Mouse (Mus musculus) MEL (cell line): ENCODE measurements at regions not wholly inside any gene's neighbourhood (a gene's known extent, or its start where the extent isn't known, plus 50 kb on each side); places are given as distances from the start of the nearest gene placed in this dataset.

Source experiments
- DNase-seq: peaks from one replicate; pipeline ENCODE4 v3.0.0; 2011; ENCODE audit warnings: low read depth, low spot score
- H3K27ac ChIP-seq: 2 replicates; pipeline ENCODE4 v1.5.1; 2012; ENCODE audit warnings: low read depth, mild to moderate bottlenecking, control low read depth, low read length, moderate library complexity; ENCODE audit not compliant: control insufficient read depth
- H3K27me3 ChIP-seq, 2 experiments: fragments of 150-350 bp in 1 of 2; sonication (generic) in 1 of 2; 2 replicates each; pipeline ENCODE4 v1.6.1; 2012; ENCODE audit warnings: low read length in 2 of 2, mild to moderate bottlenecking in 2 of 2, improper control_type of control experiment in 1 of 2, moderate library complexity in 1 of 2; ENCODE audit not compliant: insufficient read depth in 2 of 2, control insufficient read depth in 1 of 2
- H3K36me3 ChIP-seq, 2 experiments: 2 replicates each; pipeline ENCODE4 v1.6.1; 2012 to 2014; ENCODE audit warnings: low read length in 2 of 2, improper control_type of control experiment in 1 of 2, inconsistent platforms in 1 of 2, mild to moderate bottlenecking in 1 of 2; ENCODE audit not compliant: insufficient read depth in 2 of 2, control insufficient read depth in 1 of 2
- H3K4me1 ChIP-seq, 2 experiments: fragments of 150-350 bp in 1 of 2; sonication (generic) in 1 of 2; 2 replicates each; pipeline ENCODE4 v1.6.1; 2012; ENCODE audit warnings: low read length in 2 of 2, improper control_type of control experiment in 1 of 2, mild to moderate bottlenecking in 1 of 2; ENCODE audit not compliant: insufficient read depth in 2 of 2, control insufficient read depth in 1 of 2
- H3K4me3 ChIP-seq, 2 experiments: fragments of 150-350 bp in 1 of 2; sonication (generic) in 1 of 2; 2 replicates each; pipeline ENCODE4 v1.5.1; 2012; ENCODE audit warnings: low read depth in 2 of 2, low read length in 2 of 2, mild to moderate bottlenecking in 2 of 2, moderate library complexity in 2 of 2, control low read depth in 1 of 2, improper control_type of control experiment in 1 of 2; ENCODE audit not compliant: control insufficient read depth in 1 of 2, insufficient read depth in 1 of 2
- H3K79me2 ChIP-seq: 2 replicates; pipeline ENCODE4 v1.6.1; 2012; ENCODE audit warnings: mild to moderate bottlenecking, low read length, moderate library complexity; ENCODE audit not compliant: control insufficient read depth, poor library complexity, insufficient read depth
- H3K9ac ChIP-seq: 2 replicates; pipeline ENCODE4 v1.6.1; 2012; ENCODE audit warnings: low read depth, mild to moderate bottlenecking, control low read depth, low read length, moderate library complexity; ENCODE audit not compliant: control insufficient read depth, poor library complexity, severe bottlenecking
- H3K9me3 ChIP-seq: fragments of 150-350 bp; sonication (generic); replicated peaks from 2 replicates; pipeline ENCODE4 v1.6.1; 2012; ENCODE audit warnings: mild to moderate bottlenecking, low read length, improper control_type of control experiment, moderate library complexity; ENCODE audit not compliant: insufficient read depth
- BHLHE40 ChIP-seq: IDR thresholded peaks from 2 replicates; pipeline ENCODE4 v1.6.1; 2012; ENCODE audit warnings: low read depth, mild to moderate bottlenecking, inconsistent platforms, low read length, improper control_type of control experiment, borderline replicate concordance
- CHD1 ChIP-seq: IDR thresholded peaks from 2 replicates; pipeline ENCODE4 v1.6.1; 2012; ENCODE audit warnings: low read depth, mild to moderate bottlenecking, inconsistent platforms, low read length, improper control_type of control experiment
- CHD2 ChIP-seq: IDR thresholded peaks from 2 replicates; pipeline ENCODE4 v1.6.1; 2011; ENCODE audit warnings: low read length, improper control_type of control experiment
- E2F4 ChIP-seq: IDR thresholded peaks from 2 replicates; pipeline ENCODE4 v1.6.1; 2011; ENCODE audit warnings: low read depth, low read length, improper control_type of control experiment, borderline replicate concordance
- ELF1 ChIP-seq: IDR thresholded peaks from 2 replicates; pipeline ENCODE4 v1.6.1; 2014; ENCODE audit warnings: low read depth, mild to moderate bottlenecking, inconsistent platforms, low read length, improper control_type of control experiment, moderate library complexity
- EP300 ChIP-seq, 2 experiments: IDR thresholded peaks; 2 replicates each; pipeline ENCODE4 v1.6.1; 2011; ENCODE audit warnings: improper control_type of control experiment in 2 of 2, low read length in 2 of 2, low read depth in 1 of 2, mild to moderate bottlenecking in 1 of 2
- ETS1 ChIP-seq: IDR thresholded peaks from 2 replicates; pipeline ENCODE4 v1.6.1; 2012; ENCODE audit warnings: low read depth, mild to moderate bottlenecking, inconsistent platforms, low read length, improper control_type of control experiment, moderate library complexity
- GABPA ChIP-seq: IDR thresholded peaks from 2 replicates; pipeline ENCODE4 v1.6.1; 2012; ENCODE audit warnings: low read depth, mild to moderate bottlenecking, inconsistent platforms, low read length, improper control_type of control experiment, moderate library complexity
- GATA1 ChIP-seq: IDR thresholded peaks from 2 replicates; pipeline ENCODE4 v1.6.1; 2011; ENCODE audit warnings: low read depth, low read length, improper control_type of control experiment
- HCFC1 ChIP-seq: IDR thresholded peaks from 2 replicates; pipeline ENCODE4 v1.6.1; 2012; ENCODE audit warnings: low read depth, mild to moderate bottlenecking, inconsistent platforms, low read length, improper control_type of control experiment, moderate library complexity
- JUND ChIP-seq: IDR thresholded peaks from 2 replicates; pipeline ENCODE4 v1.6.1; 2011; ENCODE audit warnings: low read depth, mild to moderate bottlenecking, improper control_type of control experiment, low read length
- MAFK ChIP-seq: IDR thresholded peaks from 2 replicates; pipeline ENCODE4 v1.6.1; 2011; ENCODE audit warnings: low read depth, mild to moderate bottlenecking, low read length, improper control_type of control experiment, borderline replicate concordance
- MAX ChIP-seq: IDR thresholded peaks from 2 replicates; pipeline ENCODE4 v1.6.1; 2011; ENCODE audit warnings: low read length, improper control_type of control experiment
- MAZ ChIP-seq: IDR thresholded peaks from 2 replicates; pipeline ENCODE4 v1.6.1; 2012; ENCODE audit warnings: low read depth, mild to moderate bottlenecking, inconsistent platforms, low read length, improper control_type of control experiment
- MEF2A ChIP-seq: IDR thresholded peaks from 2 replicates; pipeline ENCODE4 v1.6.1; 2014; ENCODE audit warnings: low read depth, mild to moderate bottlenecking, inconsistent platforms, low read length, improper control_type of control experiment; ENCODE audit not compliant: poor library complexity, insufficient replicate concordance, severe bottlenecking; ENCODE audit errors: extremely low read depth
- MYC ChIP-seq: IDR thresholded peaks from 2 replicates; pipeline ENCODE4 v1.6.1; 2011; ENCODE audit warnings: low read depth, mild to moderate bottlenecking, low read length, improper control_type of control experiment, moderate library complexity
- NELFE ChIP-seq: IDR thresholded peaks from 2 replicates; pipeline ENCODE4 v1.6.1; 2011; ENCODE audit warnings: low read depth, low read length, improper control_type of control experiment
- POLR2A ChIP-seq, 2 experiments: IDR thresholded peaks; 2 replicates each; pipeline ENCODE4 v1.6.1; 2011 to 2012; ENCODE audit warnings: low read length in 2 of 2, mild to moderate bottlenecking in 2 of 2, control low read depth in 1 of 2, improper control_type of control experiment in 1 of 2, low read depth in 1 of 2, moderate library complexity in 1 of 2; ENCODE audit not compliant: control insufficient read depth in 1 of 2, insufficient read depth in 1 of 2, poor library complexity in 1 of 2
- POLR2AphosphoS2 ChIP-seq: IDR thresholded peaks from 2 replicates; pipeline ENCODE4 v1.6.1; 2011; ENCODE audit warnings: low read length, improper control_type of control experiment
- RAD21 ChIP-seq: IDR thresholded peaks from 2 replicates; pipeline ENCODE4 v1.6.1; 2011; ENCODE audit warnings: mild to moderate bottlenecking, low read depth, low read length, improper control_type of control experiment
- RCOR1 ChIP-seq: IDR thresholded peaks from 2 replicates; pipeline ENCODE4 v1.6.1; 2012; ENCODE audit warnings: low read depth, mild to moderate bottlenecking, inconsistent platforms, low read length, improper control_type of control experiment
- SMC3 ChIP-seq: IDR thresholded peaks from 2 replicates; pipeline ENCODE4 v1.6.1; 2011; ENCODE audit warnings: low read depth, low read length, improper control_type of control experiment
- UBTF ChIP-seq: IDR thresholded peaks from 2 replicates; pipeline ENCODE4 v1.6.1; 2012; ENCODE audit warnings: low read depth, mild to moderate bottlenecking, inconsistent platforms, low read length, improper control_type of control experiment, moderate library complexity, borderline replicate concordance; ENCODE audit not compliant: insufficient read depth
- USF2 ChIP-seq, 2 experiments: IDR thresholded peaks; 2 replicates each; pipeline ENCODE4 v1.6.1; 2011 to 2012; ENCODE audit warnings: improper control_type of control experiment in 2 of 2, low read length in 2 of 2, borderline replicate concordance in 1 of 2, inconsistent platforms in 1 of 2, low read depth in 1 of 2, mild to moderate bottlenecking in 1 of 2; ENCODE audit not compliant: insufficient read depth in 1 of 2
- ZC3H11A ChIP-seq: IDR thresholded peaks from 2 replicates; pipeline ENCODE4 v1.6.1; 2012; ENCODE audit warnings: low read depth, mild to moderate bottlenecking, inconsistent platforms, low read length, improper control_type of control experiment
- ZKSCAN1 ChIP-seq: IDR thresholded peaks from 2 replicates; pipeline ENCODE4 v1.6.1; 2012; ENCODE audit warnings: low read depth, mild to moderate bottlenecking, inconsistent platforms, low read length, improper control_type of control experiment, moderate library complexity
- ZNF384 ChIP-seq: IDR thresholded peaks from 2 replicates; pipeline ENCODE4 v1.6.1; 2012; ENCODE audit warnings: low read depth, mild to moderate bottlenecking, inconsistent platforms, low read length, improper control_type of control experiment

DNA sequence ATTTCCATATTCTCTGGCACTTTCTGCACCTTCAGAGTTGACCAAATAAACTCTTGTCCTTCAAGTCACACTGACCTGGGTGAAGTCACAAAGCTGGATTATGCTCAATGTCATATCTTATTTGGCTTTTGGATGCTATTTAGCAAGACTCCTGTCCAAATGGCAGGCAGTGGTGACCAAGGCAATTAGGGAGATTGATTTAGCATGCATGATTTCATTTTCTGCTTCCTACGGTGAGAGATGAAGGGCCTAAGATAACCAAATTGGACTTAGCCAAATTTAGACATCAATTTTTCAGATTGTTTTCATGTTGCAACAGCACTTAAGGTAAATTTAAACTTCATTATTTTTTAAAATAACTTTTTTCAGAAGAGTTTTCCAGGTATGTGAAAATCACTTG lies 98.1 kb downstream of the Otol1 start:
- H3K79me2 ChIP-seq = no peaks in the 10 kb centered on the region
- TF ChIP-seq ZC3H11A (no peak), MEF2A (no peak), MYC (no peak), GABPA (no peak), MAX (no peak), POLR2A (IDR thresholded peaks at IDR 0.05; ENCODE audit: control insufficient read depth in 1 of 2, insufficient read depth in 1 of 2, low read depth in 1 of 2, low read length in 2 of 2, poor library complexity in 1 of 2) (no peak), HCFC1 (no peak), ETS1 (no peak), ZNF384 (no peak), UBTF (no peak), RCOR1 (no peak), MAZ (no peak), SMC3 (no peak), EP300 (IDR thresholded peaks at IDR 0.05; ENCODE audit: low read depth in 1 of 2, low read length in 2 of 2) (no peak), ZKSCAN1 (no peak), CHD2 (no peak), NELFE (no peak), USF2 (IDR thresholded peaks at IDR 0.05; ENCODE audit: borderline replicate concordance in 1 of 2, insufficient read depth in 1 of 2, low read depth in 1 of 2, low read length in 2 of 2) (no peak), POLR2AphosphoS2 (no peak)
- H3K27me3 ChIP-seq = no peaks in the 10 kb centered on the region
- H3K36me3 ChIP-seq = no peaks in the 10 kb centered on the region
- H3K27ac ChIP-seq = no peak overlapping the region
- no peaks in the 10 kb centered on the region for H3K9me3 ChIP-seq
- H3K4me1 ChIP-seq = no peaks in the 10 kb centered on the region
- no peak overlapping the region for H3K4me3 ChIP-seq
- H3K9ac ChIP-seq = no peak overlapping the region
- DNase-seq = no peak

DNA sequence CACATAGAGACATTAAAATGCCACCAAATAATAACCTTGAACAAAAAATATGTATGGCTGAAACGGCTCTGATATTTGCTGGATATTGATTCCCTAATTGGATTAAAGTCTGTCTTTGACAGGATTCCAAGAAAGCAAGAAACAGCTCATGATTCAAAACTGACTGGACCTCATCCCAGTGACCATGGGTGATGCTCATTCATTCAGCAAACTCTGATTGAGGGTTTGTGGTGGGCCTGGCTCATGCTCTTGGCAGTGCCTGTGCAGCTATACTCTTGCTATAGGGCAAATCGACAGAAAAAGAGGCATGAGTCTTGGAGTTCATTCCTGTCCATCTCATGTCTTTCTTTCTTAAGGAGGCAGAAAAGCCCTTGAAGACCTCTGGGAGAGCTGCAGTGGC lies 98.7 kb downstream of the Otol1 start:
- H3K79me2 ChIP-seq = no peaks in the 10 kb centered on the region
- H3K4me1 ChIP-seq = no peaks in the 10 kb centered on the region
- no peaks in the 10 kb centered on the region for H3K9me3 ChIP-seq
- no peak overlapping the region for H3K9ac ChIP-seq
- no peak overlapping the region for H3K4me3 ChIP-seq
- H3K27ac ChIP-seq = no peak overlapping the region
- no peaks in the 10 kb centered on the region for H3K27me3 ChIP-seq
- TF ChIP-seq ELF1 = no peak
- no peak for TF ChIP-seq BHLHE40
- TF ChIP-seq POLR2AphosphoS2 = no peak
- no peak for TF ChIP-seq GATA1
- no peak for TF ChIP-seq E2F4
- TF ChIP-seq RAD21 = no peak
- no peak for TF ChIP-seq MAFK
- TF ChIP-seq JUND = no peak
- no peak for TF ChIP-seq CHD1
- no peak for TF ChIP-seq ETS1
- no peak for DNase-seq
- no peaks in the 10 kb centered on the region for H3K36me3 ChIP-seq
